ENCODE assay signal across 13 mouse cellular contexts in genomic region chr4:141337986-141338385, GRCm38 (mm10). TPM values are rescaled to one million over a fixed set of nuclear protein-coding genes. Genes with fewer than 3 reads are reported as not detected.
DNase-seq lines count a peak whose midpoint lies in the region; ATAC-seq and TF ChIP-seq lines count a peak whose summit lies in the region.
"Had no signal": no experiment of that assay in that cellular context is flagged by ENCODE, and none has a peak within 500 bp of the region (broad histone marks: within the 10 kb centered on the region; RNA-seq: fewer than 3 reads in every experiment).

No protein-coding gene starts in this region.

- intact Hi-C loops in heart, postnatal 14 days (cut with DNase I) = no loop called here

- TF ChIP-seq CTCF in CH12.LX (conservative IDR thresholded peaks at IDR 0.05 in 1 of 2, IDR thresholded peaks at IDR 0.05 in 1 of 2; ENCODE audit: low read depth in 2 of 2, low read length in 2 of 2) = no peak

- no peaks in the 10 kb centered on the region for H3K36me3 ChIP-seq in heart, embryonic 13.5 days
- H3K36me3 ChIP-seq in CH12.LX (replicated peaks in 1 of 2; ENCODE audit: control insufficient read depth in 1 of 2, insufficient read depth in 1 of 2, low read length in 1 of 2) = no peaks in the 10 kb centered on the region
- no peaks in the 10 kb centered on the region for H3K36me3 ChIP-seq in limb, embryonic 12.5 days

- H3K9me3 ChIP-seq in heart, embryonic 13.5 days = no peaks in the 10 kb centered on the region
- no peaks in the 10 kb centered on the region for H3K9me3 ChIP-seq in CH12.LX (replicated peaks; ENCODE audit: low read length)
- no peaks in the 10 kb centered on the region for H3K9me3 ChIP-seq in limb, embryonic 12.5 days

- H3K4me2 ChIP-seq in heart, embryonic 13.5 days = no peak overlapping the region
- H3K4me2 ChIP-seq in CH12.LX (ENCODE audit: insufficient read depth, low read depth, poor library complexity, severe bottlenecking) = no peak overlapping the region
- H3K4me2 ChIP-seq in limb, embryonic 12.5 days = peak overlapping the region; percentile 32

- TF ChIP-seq EP300 in CH12.LX (IDR thresholded peaks at IDR 0.05; ENCODE audit: low read length) = no peak

- H3K4me3 ChIP-seq in heart, embryonic 13.5 days = no peak overlapping the region
- H3K4me3 ChIP-seq in CH12.LX (replicated peaks in 1 of 3; ENCODE audit: low read depth in 2 of 3, low read length in 2 of 3, poor library complexity in 1 of 3) = no peak overlapping the region
- no peak overlapping the region for H3K4me3 ChIP-seq in limb, embryonic 12.5 days (replicated peaks)

- H3K79me2 ChIP-seq in CH12.LX (replicated peaks; ENCODE audit: control insufficient read depth, extremely low read depth, insufficient read depth, poor library complexity, severe bottlenecking) = no peaks in the 10 kb centered on the region

- in situ Hi-C loops in CH12.LX (cut with MboI; ENCODE audit: low pct_ligation_motif_present, low pct_unique_long_range_greater_than_20kb, low sequenced_read_pairs) = no loop called here

- no peak for TF ChIP-seq POLR2A in CH12.LX (IDR thresholded peaks at IDR 0.05; ENCODE audit: low read depth, low read length)

- H3K27me3 ChIP-seq in heart, embryonic 13.5 days (replicated peaks) = no peaks in the 10 kb centered on the region; the same call in 1 of the 2 replicates
- H3K27me3 ChIP-seq in CH12.LX (replicated peaks) = peaks cover 81% of the 10 kb centered on the region
- no peaks in the 10 kb centered on the region; the same call in 1 of the 2 replicates for H3K27me3 ChIP-seq in limb, embryonic 12.5 days

- WGBS in heart, embryonic 13.5 days = 35% methylated on average over 6 of the region's 6 CpGs
- 9% methylated on average over 6 of the region's 6 CpGs for WGBS in limb, embryonic 12.5 days

- TF ChIP-seq RAD21 in CH12.LX (IDR thresholded peaks at IDR 0.05; ENCODE audit: low read depth, low read length) = no peak

- no peak for ATAC-seq in heart, embryonic 13.5 days (ENCODE audit: extremely low read depth, insufficient number of reproducible peaks, low FRiP score, low TSS enrichment)
- ATAC-seq in limb, embryonic 12.5 days (ENCODE audit: insufficient number of reproducible peaks, insufficient read depth, low FRiP score, low TSS enrichment, low read depth) = peak; percentile 67

- no peak for DNase-seq in heart, postnatal 14 days
- DNase-seq in CH12.LX (ENCODE audit: extremely low read depth) = no peak
- peak; percentile 51 for DNase-seq in embryo, embryonic 11.5 days (ENCODE audit: low read depth, low spot score)
- no peak for DNase-seq in urinary bladder, adult 2 months (ENCODE audit: low spot score)
- no peak for DNase-seq in MN1 (ENCODE audit: low spot score)
- DNase-seq in layer of hippocampus, postnatal 10 days (ENCODE audit: low spot score in 2 of 2) = no peak
- DNase-seq: adrenal gland, postnatal 36 days; cerebellum, postnatal 14 days; gastrocnemius, postnatal 25 days; kidney, postnatal 14 days had no signal

- dilution Hi-C loops in CH12.LX (cut with MboI; ENCODE audit: extremely low pct_ligation_motif_present, extremely low pct_unique_long_range_greater_than_20kb, low sequenced_read_pairs) = no loop called here

- H3K4me1 ChIP-seq in heart, embryonic 13.5 days = peaks cover 41% of the 10 kb centered on the region
- H3K4me1 ChIP-seq in CH12.LX (ENCODE audit: control insufficient read depth in 1 of 2, insufficient read depth in 2 of 2) = peaks cover 4 to 6% of the 10 kb centered on the region in 2 experiments; a peak in 3 of 4 replicates
- peaks cover 68% of the 10 kb centered on the region for H3K4me1 ChIP-seq in limb, embryonic 12.5 days (replicated peaks)

- H3K27ac ChIP-seq in heart, embryonic 13.5 days (replicated peaks) = peak overlapping the region; percentile 17; the same call in 1 of the 2 replicates
- no peak overlapping the region for H3K27ac ChIP-seq in CH12.LX (ENCODE audit: insufficient read depth, low read depth)
- H3K27ac ChIP-seq in limb, embryonic 12.5 days = peak overlapping the region; percentile 84

- H3K9ac ChIP-seq in heart, embryonic 13.5 days = peak overlapping the region; percentile 8; the same call in 1 of the 2 replicates
- H3K9ac ChIP-seq in CH12.LX (ENCODE audit: insufficient read depth, low read depth) = no peak overlapping the region
- H3K9ac ChIP-seq in limb, embryonic 12.5 days (replicated peaks) = peak overlapping the region; percentile 37; the same call in 1 of the 2 replicates

TF ChIP-seq in CH12.LX, 34 proteins besides CTCF, POLR2A, EP300 and RAD21:
- TF ChIP-seq NRF1 (IDR thresholded peaks at IDR 0.05; ENCODE audit: low read depth, low read length) = peak; percentile 51; the same call in 1 of the 2 replicates
- no peak for TF ChIP-seq POLR2AphosphoS2 (IDR thresholded peaks at IDR 0.05; ENCODE audit: low read depth, low read length)
- no peak for TF ChIP-seq NELFE (IDR thresholded peaks at IDR 0.05; ENCODE audit: low read depth, low read length)

RNA-seq across cellular contexts. Expression of gene Fam131c, which starts 30.0 kb away (rescaled TPM):
- polyA plus RNA-seq in heart, embryonic 13.5 days (2015; fragmentation: Nextera tagmentation; extraction: Ambion mirVana) = 1.2 TPM in 2 replicates
- under 1 TPM; 0.15 to 0.65 TPM for total RNA-seq in heart, postnatal 14 days (2021)
- not detected in 2 replicates for total RNA-seq in CH12.LX (2012; rRNA removed)
- not detected in 2 replicates for total RNA-seq in CH12.LX (2014; rRNA removed)
- not detected in 2 replicates for polyA plus RNA-seq in CH12.LX (2012; ENCODE audit: insufficient read length, low read depth)
- polyA plus RNA-seq in limb, embryonic 12.5 days (2016; fragmentation: Nextera tagmentation; extraction: Ambion mirVana) = 0.43 and 0.63 TPM in 2 replicates
- 0.28 and 0.66 TPM in 2 replicates for polyA plus RNA-seq in urinary bladder, adult 2 months (2012; rRNA removed)
- total RNA-seq in layer of hippocampus, postnatal 10 days (2021) = 10 to 100 TPM; 10.2 to 10.3 TPM
- polyA plus RNA-seq: liver, embryonic 16.5 days had no signal

RNA-seq across cellular contexts. Expression of gene Epha2, which starts 36.9 kb away (rescaled TPM):
- 4.0 and 4.3 TPM in 2 replicates for polyA plus RNA-seq in heart, embryonic 13.5 days (2015; fragmentation: Nextera tagmentation; extraction: Ambion mirVana)
- 1 to 10 TPM; 8.0 to 8.9 TPM for total RNA-seq in heart, postnatal 14 days (2021)
- total RNA-seq in CH12.LX (2012; rRNA removed) (0.67 and 0.81 TPM in 2 replicates), CH12.LX (2014; rRNA removed) (0.55 and 0.58 TPM in 2 replicates)
- 0.67 and 0.70 TPM in 2 replicates for polyA plus RNA-seq in CH12.LX (2012; ENCODE audit: insufficient read length, low read depth)
- polyA plus RNA-seq in limb, embryonic 12.5 days (2016; fragmentation: Nextera tagmentation; extraction: Ambion mirVana) = 3.1 and 3.9 TPM in 2 replicates
- polyA plus RNA-seq in urinary bladder, adult 2 months (2012; rRNA removed) = 20.2 and 25.6 TPM in 2 replicates
- 1 to 10 TPM; 2.5 to 2.7 TPM for total RNA-seq in layer of hippocampus, postnatal 10 days (2021)
